Mouse (Mus musculus) embryonic facial prominence, embryonic 12.5 days (tissue): ENCODE data around the gene A930033H14Rik. TPM values are rescaled to one million over a fixed set of nuclear protein-coding genes. Genes with fewer than 3 reads are reported as not detected.

Experiments
- ATAC-seq: fragments of 200-750 bp; cut with Nextera tagmentation; 2 replicates; pipeline ENCODE4 v1.8.0; 2017; ENCODE audit not compliant: insufficient number of reproducible peaks, insufficient read depth, low FRiP score, low TSS enrichment
- H3K27ac ChIP-seq: fragments of 300-500 bp; sonication (generic); 2 replicates; pipeline ENCODE4 v1.5.1; 2016; ENCODE audit warnings: mild to moderate bottlenecking
- H3K27me3 ChIP-seq: fragments of 300-500 bp; sonication (generic); 2 replicates; pipeline ENCODE4 v1.6.1; 2016; ENCODE audit warnings: mild to moderate bottlenecking, moderate library complexity
- H3K36me3 ChIP-seq: fragments of 300-500 bp; sonication (generic); 2 replicates; pipeline ENCODE4 v1.6.1; 2016; ENCODE audit warnings: mild to moderate bottlenecking
- H3K4me1 ChIP-seq: fragments of 300-500 bp; sonication (generic); 2 replicates; pipeline ENCODE4 v1.6.1; 2016
- H3K4me2 ChIP-seq: fragments of 300-500 bp; sonication (generic); replicated peaks from 2 replicates; pipeline ENCODE4 v1.6.1; 2016; ENCODE audit warnings: mild to moderate bottlenecking, moderate library complexity
- H3K4me3 ChIP-seq: fragments of 300-500 bp; sonication (generic); 2 replicates; pipeline ENCODE4 v1.5.1; 2016; ENCODE audit warnings: mild to moderate bottlenecking
- H3K9ac ChIP-seq: fragments of 300-500 bp; sonication (generic); 2 replicates; pipeline ENCODE4 v1.6.1; 2016; ENCODE audit warnings: mild to moderate bottlenecking, moderate library complexity
- H3K9me3 ChIP-seq: fragments of 300-500 bp; sonication (generic); 2 replicates; pipeline ENCODE4 v1.6.1; 2016; ENCODE audit warnings: mild to moderate bottlenecking, moderate library complexity
- WGBS: fragments of 180-500 bp; shearing (Covaris S2); methylation state at CpG from one replicate; pipeline ENCODE4 v1.1.7; 2016; 5-methylcytosine and 5-hydroxymethylcytosine counted together
- polyA plus RNA-seq: library from polyadenylated mRNA; unstranded; fragments of >200 nt; fragmentation: Nextera tagmentation; extraction: Ambion mirVana; gene quantifications from 2 replicates; pipeline ENCODE4 v1.2.1, GENCODE M21; 2016

A930033H14Rik gene
- polyA plus RNA-seq, 1 experiment from 2014 or later = 3.3 TPM

GRCm38 (mm10) chr10:69248261-69249160 is 35.6 kb upstream of the A930033H14Rik start:
- 89% methylated on average over 29 of the region's 29 CpGs for WGBS
- Histone ChIP-seq H3K9ac (no peak overlapping the region), H3K36me3 (peaks cover 25% of the 10 kb centered on the region), H3K27ac (no peak overlapping the region), H3K4me3 (no peak overlapping the region), H3K4me2 (no peak overlapping the region), H3K4me1 (peaks cover 2% of the 10 kb centered on the region), H3K27me3 (no peaks in the 10 kb centered on the region), H3K9me3 (no peaks in the 10 kb centered on the region)
- ATAC-seq = no peak

DNA sequence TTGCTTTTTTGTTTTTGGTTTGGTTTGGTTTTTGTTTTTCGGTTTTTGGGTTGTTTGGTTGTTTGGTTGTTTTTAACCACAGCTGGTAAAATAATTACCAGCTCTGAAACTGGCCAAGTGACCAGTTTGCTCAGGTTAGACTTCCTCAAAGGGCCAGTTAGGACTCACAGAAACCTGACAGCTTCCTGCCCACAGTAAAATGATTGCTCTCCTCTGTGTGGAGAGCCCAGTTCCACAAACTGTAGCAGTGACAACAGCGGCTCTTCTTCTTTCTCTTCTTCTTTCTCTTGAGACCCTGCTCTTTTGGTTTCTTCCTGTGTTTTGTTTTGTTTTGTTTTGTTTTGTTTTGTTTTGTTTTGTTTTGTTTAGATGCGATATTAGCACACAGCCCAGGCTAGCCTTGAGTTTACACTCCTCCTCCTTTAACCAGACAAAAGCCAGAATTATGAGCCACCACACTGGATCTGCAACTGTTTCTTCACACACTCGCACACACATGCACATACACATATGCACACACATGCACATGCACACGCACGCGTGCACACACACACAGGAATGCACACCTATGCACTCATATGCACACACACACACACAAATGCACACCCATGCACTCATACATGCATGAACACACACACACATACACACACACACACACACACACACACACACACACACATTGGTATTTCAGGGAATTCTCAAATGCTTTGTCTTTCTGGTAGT is 34.6 kb upstream of the A930033H14Rik start:
- no peak overlapping the region for H3K4me3 ChIP-seq
- H3K4me2 ChIP-seq = no peak overlapping the region
- H3K4me1 ChIP-seq = no peaks in the 10 kb centered on the region
- no peak overlapping the region for H3K9ac ChIP-seq
- ATAC-seq = no peak
- no peaks in the 10 kb centered on the region for H3K9me3 ChIP-seq
- H3K27me3 ChIP-seq = no peaks in the 10 kb centered on the region
- H3K36me3 ChIP-seq = peaks cover 25% of the 10 kb centered on the region
- 94% methylated on average over 7 of the region's 7 CpGs for WGBS
- no peak overlapping the region for H3K27ac ChIP-seq

GRCm38 (mm10) chr10:69246762-69247161 is 33.9 kb upstream of the A930033H14Rik start:
- peaks cover 21% of the 10 kb centered on the region for H3K36me3 ChIP-seq
- 70% methylated on average over 3 of the region's 3 CpGs for WGBS
- no peak overlapping the region for H3K27ac ChIP-seq

DNA sequence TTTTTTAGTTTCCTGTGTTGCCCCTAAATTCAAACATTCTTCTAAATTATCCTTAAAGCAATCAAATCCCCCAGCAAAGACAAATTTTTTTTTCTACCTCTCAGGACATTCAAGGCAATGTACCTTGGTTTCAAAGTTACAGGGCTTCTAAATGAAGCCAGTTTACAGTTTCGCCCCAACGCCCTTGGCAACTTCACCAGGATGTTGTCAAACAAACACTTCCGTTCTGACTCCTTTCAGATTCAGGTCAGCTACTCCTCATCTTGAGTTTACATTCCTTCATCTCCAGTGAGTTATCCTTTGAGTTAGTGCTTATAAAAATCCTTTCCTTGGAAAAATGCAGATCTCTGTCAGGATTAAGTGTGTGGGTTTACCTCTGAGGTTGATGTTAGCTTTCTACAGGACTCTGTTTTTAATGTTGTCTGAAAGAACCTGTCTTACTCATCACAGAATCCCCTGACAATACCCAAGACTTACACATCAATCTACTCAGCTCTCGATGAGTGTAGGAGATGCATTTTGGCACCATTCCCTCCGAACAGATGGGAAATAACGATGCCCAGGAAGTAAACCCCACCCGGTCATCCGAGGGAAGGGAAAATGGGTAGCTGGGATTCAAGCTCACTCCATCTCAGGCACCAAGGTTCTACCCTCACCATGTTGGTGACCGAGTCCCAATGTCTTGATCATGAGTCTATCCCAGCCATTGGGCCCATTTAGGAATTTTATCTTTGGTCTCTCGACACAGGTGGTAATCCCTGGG is 33.2 kb upstream of the A930033H14Rik start:
- no peak overlapping the region for H3K4me2 ChIP-seq

More at GRCm38 (mm10) chr10:69246762-69247161, 33.9 kb upstream of the A930033H14Rik start:
- Histone ChIP-seq H3K4me3 (no peak overlapping the region), H3K9me3 (peaks cover 3% of the 10 kb centered on the region; the same call in 1 of the 2 replicates), H3K4me2 (no peak overlapping the region), H3K9ac (no peak overlapping the region), H3K27me3 (no peaks in the 10 kb centered on the region), H3K4me1 (no peaks in the 10 kb centered on the region)
- no peak for ATAC-seq

DNA sequence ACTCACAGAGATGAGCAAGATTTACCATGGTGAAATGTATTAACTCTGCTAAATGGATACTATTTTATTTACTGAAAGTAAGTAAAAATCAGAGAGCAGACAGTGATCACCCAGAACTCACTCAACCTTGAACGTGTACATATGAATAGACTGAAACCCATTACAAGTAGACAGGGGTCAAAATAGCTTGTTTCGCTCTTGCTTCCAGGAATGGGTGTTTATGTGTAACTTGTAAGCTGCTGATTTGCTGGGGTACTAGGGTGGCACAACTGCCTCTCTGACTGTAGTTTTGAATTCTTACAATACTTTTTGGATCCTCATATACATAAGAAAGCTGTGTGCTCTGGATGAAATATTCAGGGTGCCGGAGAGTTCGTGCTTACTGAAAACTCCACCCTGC is 32.3 kb upstream of the A930033H14Rik start:
- Histone ChIP-seq H3K27me3 (no peaks in the 10 kb centered on the region), H3K27ac (no peak overlapping the region), H3K9ac (no peak overlapping the region), H3K36me3 (peaks cover 10% of the 10 kb centered on the region), H3K4me1 (no peaks in the 10 kb centered on the region), H3K9me3 (peaks cover 5% of the 10 kb centered on the region; the same call in 1 of the 2 replicates), H3K4me3 (no peak overlapping the region), H3K4me2 (no peak overlapping the region)
- 91% methylated on average over 4 of the region's 4 CpGs for WGBS
- ATAC-seq = no peak

More for the DNA sequence above, 33.2 kb upstream of the A930033H14Rik start:
- Histone ChIP-seq H3K36me3 (peaks cover 19% of the 10 kb centered on the region), H3K27me3 (no peaks in the 10 kb centered on the region), H3K27ac (no peak overlapping the region), H3K9ac (no peak overlapping the region), H3K4me1 (no peaks in the 10 kb centered on the region), H3K9me3 (peaks cover 5% of the 10 kb centered on the region; the same call in 1 of the 2 replicates), H3K4me3 (no peak overlapping the region)
- WGBS = 85% methylated on average over 10 of the region's 10 CpGs
- ATAC-seq = no peak

- 91% methylated on average over 2 of the region's 2 CpGs for WGBS
- no peak overlapping the region for H3K4me2 ChIP-seq
- H3K4me3 ChIP-seq = no peak overlapping the region
- H3K9me3 ChIP-seq = peaks cover 5% of the 10 kb centered on the region; the same call in 1 of the 2 replicates
- no peaks in the 10 kb centered on the region for H3K4me1 ChIP-seq
- H3K27ac ChIP-seq = no peak overlapping the region
- H3K27me3 ChIP-seq = no peaks in the 10 kb centered on the region
- no peaks in the 10 kb centered on the region for H3K36me3 ChIP-seq
- H3K9ac ChIP-seq = no peak overlapping the region
- ATAC-seq = no peak
Observed at GRCm38 (mm10) chr10:69240530-69240929, 27.6 kb upstream of the A930033H14Rik start.

DNA sequence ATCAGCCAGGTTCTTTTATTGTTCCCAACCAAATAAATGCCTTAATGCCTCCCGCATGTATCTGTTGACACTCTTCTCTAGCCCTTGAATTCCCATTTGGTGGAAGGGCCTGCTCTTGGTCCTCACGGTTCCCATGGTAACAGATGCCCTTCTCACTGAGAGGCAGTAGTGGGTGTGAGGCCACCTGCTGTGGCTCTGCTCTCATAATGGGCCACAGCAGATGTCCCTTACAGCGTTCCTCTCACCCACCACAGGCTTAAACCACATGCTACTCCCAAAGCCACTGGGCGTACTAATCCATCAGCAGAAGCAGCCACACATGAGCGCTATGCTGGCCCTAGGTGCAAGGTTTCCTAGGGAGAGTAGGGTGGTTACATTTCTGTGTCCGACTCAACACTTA is 25.4 kb upstream of the A930033H14Rik start:
- 79% methylated on average over 6 of the region's 6 CpGs for WGBS
- H3K27me3 ChIP-seq = no peaks in the 10 kb centered on the region

DNA sequence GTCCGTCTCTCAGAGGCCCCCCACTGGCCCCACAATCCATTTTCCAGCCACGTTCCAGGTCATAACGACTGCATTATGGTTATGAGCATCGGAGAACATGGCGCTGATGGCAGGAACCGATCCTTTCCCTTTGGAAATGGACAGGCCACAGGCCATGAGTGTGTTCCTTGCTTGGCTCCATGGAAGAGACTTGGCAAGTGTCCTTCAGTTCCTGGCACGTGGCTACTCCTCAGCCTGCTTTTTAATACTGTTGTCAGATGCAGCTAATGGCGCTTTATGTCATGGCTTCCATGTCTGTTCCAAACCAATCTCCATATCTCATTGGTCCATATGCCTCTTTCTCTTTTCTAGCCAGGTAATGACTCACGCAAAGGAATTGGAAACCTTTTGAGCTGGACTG is 24.9 kb upstream of the A930033H14Rik start:
- Histone ChIP-seq H3K4me3 (no peak overlapping the region), H3K9ac (no peak overlapping the region), H3K27ac (no peak overlapping the region), H3K9me3 (peaks cover 5% of the 10 kb centered on the region; the same call in 1 of the 2 replicates), H3K4me2 (no peak overlapping the region), H3K27me3 (no peaks in the 10 kb centered on the region), H3K4me1 (no peaks in the 10 kb centered on the region), H3K36me3 (no peaks in the 10 kb centered on the region)
- no peak for ATAC-seq
- 90% methylated on average over 9 of the region's 9 CpGs for WGBS

More for the DNA sequence above, 25.4 kb upstream of the A930033H14Rik start:
- Histone ChIP-seq H3K4me2 (no peak overlapping the region), H3K27ac (no peak overlapping the region), H3K4me3 (no peak overlapping the region), H3K36me3 (no peaks in the 10 kb centered on the region), H3K9ac (no peak overlapping the region), H3K4me1 (no peaks in the 10 kb centered on the region), H3K9me3 (peaks cover 5% of the 10 kb centered on the region; the same call in 1 of the 2 replicates)
- 0 out of 2 replicates have a peak, but pooled peaks have one; percentile 28 for ATAC-seq

DNA sequence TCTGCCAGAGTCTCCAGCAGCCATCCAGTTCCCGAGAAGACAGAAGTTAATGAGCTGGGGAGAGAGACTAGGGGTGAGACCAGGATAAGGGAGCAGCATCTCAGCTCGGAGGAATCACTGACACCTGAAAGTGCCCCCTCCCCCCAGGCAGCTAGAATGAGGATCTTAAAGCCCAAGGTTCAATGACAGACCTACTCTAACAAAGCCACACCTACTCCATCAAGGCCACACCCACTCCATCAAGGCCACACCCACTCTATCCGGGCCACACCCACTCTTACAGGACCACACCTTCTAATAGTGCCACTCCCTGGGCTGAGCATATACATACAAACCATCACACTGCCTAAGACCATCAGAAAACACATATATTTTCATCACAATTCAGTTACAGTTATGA is 24.3 kb upstream of the A930033H14Rik start:
- Histone ChIP-seq H3K27ac (no peak overlapping the region), H3K9ac (no peak overlapping the region), H3K4me2 (no peak overlapping the region), H3K27me3 (no peaks in the 10 kb centered on the region), H3K4me3 (no peak overlapping the region), H3K36me3 (no peaks in the 10 kb centered on the region), H3K9me3 (peaks cover 5% of the 10 kb centered on the region; the same call in 1 of the 2 replicates), H3K4me1 (no peaks in the 10 kb centered on the region)
- 79% methylated on average over 3 of the region's 3 CpGs for WGBS
- ATAC-seq = no peak

- Histone ChIP-seq H3K4me3 (no peak overlapping the region), H3K9ac (no peak overlapping the region), H3K4me1 (no peaks in the 10 kb centered on the region), H3K27ac (no peak overlapping the region), H3K27me3 (no peaks in the 10 kb centered on the region), H3K4me2 (no peak overlapping the region), H3K9me3 (no peaks in the 10 kb centered on the region), H3K36me3 (0 out of 2 replicates have a peak, but pooled peaks cover 7% of the 10 kb centered on the region)
- ATAC-seq = no peak
- WGBS = 77% methylated on average over 8 of the region's 8 CpGs
Observed at GRCm38 (mm10) chr10:69225951-69226350, 13.1 kb upstream of the A930033H14Rik start.

GRCm38 (mm10) chr10:69225471-69225870 is 12.6 kb upstream of the A930033H14Rik start:
- H3K9me3 ChIP-seq = no peaks in the 10 kb centered on the region
- 91% methylated on average over 5 of the region's 5 CpGs for WGBS

More at GRCm38 (mm10) chr10:69225471-69225870, 12.6 kb upstream of the A930033H14Rik start:
- Histone ChIP-seq H3K36me3 (0 out of 2 replicates have a peak, but pooled peaks cover 9% of the 10 kb centered on the region), H3K4me1 (no peaks in the 10 kb centered on the region), H3K27me3 (no peaks in the 10 kb centered on the region), H3K27ac (no peak overlapping the region), H3K9ac (no peak overlapping the region), H3K4me3 (no peak overlapping the region), H3K4me2 (no peak overlapping the region)
- no peak for ATAC-seq
